Mouse (Mus musculus) duodenum, adult 2 months (tissue): ENCODE results near the gene Gnaq. TPM values are rescaled to one million over a fixed set of nuclear protein-coding genes. Genes with fewer than 3 reads are reported as not detected.

Experiments
- polyA plus RNA-seq: library from polyadenylated mRNA; depleted of rRNA; stranded (reverse); fragments of >200 nt; gene quantifications from 2 replicates; pipeline ENCODE4 v1.2.3, GENCODE M21; 2012; ENCODE audit warnings: low replicate concordance; rRNA removed

Gene Gnaq
- polyA plus RNA-seq: 4.1 and 6.1 TPM in 2 replicates

DNA sequence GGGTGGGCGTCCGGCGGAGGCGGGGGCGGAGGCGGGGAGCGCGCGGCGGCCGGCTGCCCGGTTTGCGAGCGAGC, at the start of gene Gnaq:
Gene Gnaq, plus strand, starts transcription at position 41 of the 74 bp plus-strand sequence.

DNA sequence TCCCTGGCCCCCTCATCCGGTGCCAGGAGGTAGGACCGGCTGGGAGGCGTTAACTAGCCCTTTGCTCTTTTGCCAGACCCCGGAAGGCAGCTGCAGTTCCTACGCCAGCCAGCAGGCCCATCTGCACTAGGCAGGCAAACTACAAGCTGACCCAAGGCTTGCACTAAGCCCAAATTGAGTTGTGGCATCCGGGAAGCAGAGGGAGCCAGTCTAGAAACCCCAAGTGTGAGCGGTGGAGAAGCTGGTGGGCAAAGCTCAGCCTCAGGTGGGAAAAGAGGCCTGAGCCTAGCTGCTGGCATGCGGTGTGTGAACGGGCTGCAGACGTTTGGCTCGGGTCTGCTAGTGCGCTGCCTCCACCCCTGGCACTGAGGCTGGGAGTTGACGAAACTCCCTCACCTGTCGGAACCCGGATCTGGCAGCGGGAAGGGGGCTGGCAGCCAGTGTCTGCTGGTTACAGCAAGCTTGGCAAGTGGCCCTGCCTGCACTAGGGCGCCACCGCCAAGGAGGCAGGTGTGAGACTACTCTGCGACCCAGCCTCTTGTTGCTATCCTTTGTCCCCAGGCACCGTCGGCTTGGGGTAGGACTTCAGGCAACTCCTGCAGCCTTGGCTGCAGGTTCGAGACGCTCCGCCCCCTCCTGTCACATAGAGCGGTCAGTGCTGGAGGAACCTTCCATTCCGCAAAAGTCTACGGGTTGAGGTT, 303.1 kb downstream of the Gnaq start, which contains the start of gene Gna14:
Gene Gna14, plus strand, starts transcription at position 232 of the 701 bp plus-strand sequence.

Other genes starting within 250 kb of the Gnaq start
- 1.1 and 1.2 TPM in 2 replicates for gene Psat1, start 185.5 kb upstream of the Gnaq start, polyA plus RNA-seq
- 1.0 and 1.2 TPM in 2 replicates for gene Cep78, start 147.8 kb upstream of the Gnaq start, polyA plus RNA-seq